ENCODE assay signal across 8 mouse cellular contexts in genomic region chrX:166661808-166662207, GRCm38 (mm10).
DNase-seq lines count a peak whose midpoint lies in the region; TF ChIP-seq lines count a peak whose summit lies in the region.

No protein-coding gene starts in this region.

- TF ChIP-seq POLR2A in cerebellum, adult 2 months (IDR thresholded peaks at IDR 0.05; ENCODE audit: borderline replicate concordance, insufficient read depth, low read length) = no peak

- peak; percentile 34 for DNase-seq in R1 (ENCODE audit: low read depth, low spot score)
- DNase-seq in cerebellum, adult 2 months = peak; percentile 19 to 45
- peak; percentile 5 to 46 for DNase-seq in frontal cortex, adult 2 months (ENCODE audit: extremely low spot score in 1 of 2, low spot score in 1 of 2)
- DNase-seq in heart, postnatal 4 days = peak; percentile 59
- peak; percentile 37 for DNase-seq in layer of hippocampus, adult 9-11 months
- DNase-seq in lung, postnatal 36 days = peak; percentile 72
- peak; percentile 11 for DNase-seq in ovary, postnatal 14 days (ENCODE audit: low spot score)
- DNase-seq in spleen, postnatal 4 days (ENCODE audit: low spot score in 2 of 2) = no peak

- no peaks in the 10 kb centered on the region for H3K27me3 ChIP-seq in cerebellum, adult 2 months (ENCODE audit: control insufficient read depth, insufficient read depth, low read length)

- no peaks in the 10 kb centered on the region for H3K4me1 ChIP-seq in cerebellum, adult 2 months (ENCODE audit: control insufficient read depth, insufficient read depth, low read length)

- no peak overlapping the region for H3K4me3 ChIP-seq in cerebellum, adult 2 months (replicated peaks; ENCODE audit: insufficient read depth, low read depth, low read length)

- WGBS in cerebellum, adult 2 months = 12% methylated on average over 6 of the region's 6 CpGs

- H3K27ac ChIP-seq in cerebellum, adult 2 months (ENCODE audit: insufficient read depth, low read length) = no peak overlapping the region

- TF ChIP-seq CTCF in cerebellum, adult 2 months (IDR thresholded peaks at IDR 0.05; ENCODE audit: borderline replicate concordance, insufficient read depth, low read depth, low read length) = no peak

Comparison
In these comparisons a context has a peak if more than half of its experiments do, and no peak if none do; other contexts are left out.
1. DNase-seq: peak in R1 (single experiment), cerebellum, adult 2 months (2 of 2), frontal cortex, adult 2 months (2 of 2), heart, postnatal 4 days (single experiment), layer of hippocampus, adult 9-11 months (single experiment), lung, postnatal 36 days (single experiment) and ovary, postnatal 14 days (single experiment); none in spleen, postnatal 4 days (0 of 2).